Mouse (Mus musculus) heart, postnatal 0 days (tissue): ENCODE measurements around the gene Slc44a3.

ENCODE experiments used
- CTCF ChIP-seq: IDR thresholded peaks from 2 replicates; pipeline ENCODE4 v1.5.1; 2016; ENCODE audit warnings: antibody characterized with exemption, control low read depth, low read depth
- EP300 ChIP-seq: IDR thresholded peaks from 2 replicates; pipeline ENCODE4 v1.6.1; 2016; ENCODE audit warnings: antibody characterized with exemption, low read depth

DNA sequence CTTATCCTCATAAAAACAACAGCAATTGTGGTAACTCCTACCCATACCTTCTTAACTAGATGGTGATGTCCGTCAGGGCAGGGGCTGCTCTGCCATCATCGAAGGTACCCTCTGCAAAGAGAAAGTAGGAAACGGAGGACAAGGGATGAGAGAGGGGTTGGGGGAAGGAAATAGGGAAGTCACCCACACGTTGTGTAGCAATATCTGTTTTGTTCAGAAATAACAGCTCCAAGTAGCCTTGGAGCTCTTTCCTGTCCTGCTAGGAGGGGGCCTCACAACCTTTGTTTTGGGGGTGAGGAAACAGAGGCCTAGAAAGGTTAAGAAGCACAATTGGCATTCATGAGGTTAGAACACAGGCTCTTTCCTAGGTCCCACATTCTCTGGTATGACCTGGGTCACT lies 39.3 kb upstream of the Slc44a3 start:
- TF ChIP-seq EP300 (no peak), CTCF (no peak)
